9 mouse cellular contexts compared by ENCODE assay signal in the genomic region with DNA sequence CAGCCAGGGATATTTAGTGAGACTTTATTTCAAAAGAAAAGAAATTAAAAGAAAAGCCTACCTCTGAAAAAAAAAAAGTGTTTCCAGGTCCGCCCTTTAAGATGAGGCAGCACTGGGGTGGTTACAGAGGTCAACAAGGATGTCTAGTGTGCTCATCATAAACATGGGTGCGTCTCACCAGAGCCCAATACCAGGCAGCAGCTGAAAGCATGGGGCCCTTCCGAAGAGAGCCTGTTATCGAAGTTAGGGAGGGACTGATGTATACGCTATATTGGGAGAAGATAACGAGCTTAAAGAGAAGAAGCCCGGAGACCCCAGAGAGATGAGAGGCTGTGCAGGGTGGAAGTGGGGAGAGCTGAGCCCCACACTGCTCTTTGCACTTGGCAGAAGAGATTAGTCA. TPM values are rescaled to one million over a fixed set of nuclear protein-coding genes. Genes with fewer than 3 reads are reported as not detected.
DNase-seq lines count a peak whose midpoint lies in the region; ATAC-seq and TF ChIP-seq lines count a peak whose summit lies in the region.
"Had no signal": no experiment of that assay in that cellular context is flagged by ENCODE, and none has a peak within 500 bp of the region (broad histone marks: within the 10 kb centered on the region; RNA-seq: fewer than 3 reads in every experiment).

No protein-coding gene starts in this region.

- peaks cover 15 to 51% of the 10 kb centered on the region in 2 experiments for H3K4me1 ChIP-seq in heart, embryonic 14.5 days (ENCODE audit: control insufficient read depth in 2 of 2, insufficient read depth in 2 of 2, low read length in 2 of 2)
- H3K4me1 ChIP-seq in embryonic fibroblast, embryonic 13.5 days (ENCODE audit: control insufficient read depth, insufficient read depth, low read length) = peaks cover 11% of the 10 kb centered on the region; the same call in 1 of the 2 replicates
- peaks cover 47% of the 10 kb centered on the region for H3K4me1 ChIP-seq in liver, postnatal 0 days (ENCODE audit: insufficient read depth)

- no peak for DNase-seq in heart, postnatal 4 days
- peak; percentile 57 for DNase-seq in CD4-positive, CD25-positive, alpha-beta regulatory T cell, adult 2 months (ENCODE audit: low read depth, low spot score)
- no peak for DNase-seq in liver, postnatal 0 days
- DNase-seq in retina, embryonic 14.5 days (ENCODE audit: low spot score) = no peak
- no peak for DNase-seq in urinary bladder, adult 18-20 months (ENCODE audit: low spot score in 2 of 2)
- DNase-seq in right cerebral cortex, postnatal 36 days (ENCODE audit: low spot score in 2 of 2) = no peak

- no peak for ATAC-seq in heart, embryonic 14.5 days (ENCODE audit: insufficient number of reproducible peaks, insufficient read depth, low FRiP score, low read depth)
- no peak for ATAC-seq in liver, postnatal 0 days

- no peak for TF ChIP-seq CTCF in embryonic fibroblast, embryonic 13.5 days (IDR thresholded peaks at IDR 0.05; ENCODE audit: borderline replicate concordance, insufficient read depth, low read length)
- TF ChIP-seq CTCF in liver, postnatal 0 days (IDR thresholded peaks at IDR 0.05; ENCODE audit: low read depth) = no peak

- no peaks in the 10 kb centered on the region for H3K9me3 ChIP-seq in heart, embryonic 14.5 days (ENCODE audit: control insufficient read depth, low read length)
- no peaks in the 10 kb centered on the region for H3K9me3 ChIP-seq in liver, postnatal 0 days (ENCODE audit: low read length)

- peak overlapping the region; percentile 33 to 99 for H3K4me3 ChIP-seq in heart, embryonic 14.5 days (ENCODE audit: control insufficient read depth in 1 of 2, insufficient read depth in 1 of 2, low read depth in 1 of 2, low read length in 2 of 2)
- H3K4me3 ChIP-seq in embryonic fibroblast, embryonic 13.5 days (ENCODE audit: insufficient read depth, low read length) = peak overlapping the region; percentile 15
- peak overlapping the region; percentile 99 for H3K4me3 ChIP-seq in liver, postnatal 0 days (ENCODE audit: low read depth, low read length)

- peaks cover 4% of the 10 kb centered on the region; the same call in 1 of the 2 replicates for H3K36me3 ChIP-seq in heart, embryonic 14.5 days (ENCODE audit: control insufficient read depth, insufficient read depth, low read length)
- H3K36me3 ChIP-seq in liver, postnatal 0 days (replicated peaks; ENCODE audit: insufficient read depth, low read length) = no peaks in the 10 kb centered on the region; the same call in 1 of the 2 replicates

- no peak for TF ChIP-seq POLR2A in embryonic fibroblast, embryonic 13.5 days (IDR thresholded peaks at IDR 0.05; ENCODE audit: low read depth, low read length)

- TF ChIP-seq EP300 in liver, postnatal 0 days (IDR thresholded peaks at IDR 0.05; ENCODE audit: low read depth) = no peak

- peak overlapping the region; percentile 79 for H3K4me2 ChIP-seq in heart, embryonic 14.5 days (ENCODE audit: low read length)
- H3K4me2 ChIP-seq in liver, postnatal 0 days (ENCODE audit: low read depth, low read length) = peak overlapping the region; percentile 93

- H3K27me3 ChIP-seq in heart, embryonic 14.5 days (ENCODE audit: control insufficient read depth, insufficient read depth, low read length) = no peaks in the 10 kb centered on the region
- no peaks in the 10 kb centered on the region for H3K27me3 ChIP-seq in liver, postnatal 0 days (ENCODE audit: insufficient read depth, low read length)

- 5% methylated on average over 7 of the region's 7 CpGs for WGBS in heart, embryonic 14.5 days
- 16% methylated on average over 7 of the region's 7 CpGs for WGBS in liver, postnatal 0 days (ENCODE audit: insufficient replicate concordance)

- H3K9ac ChIP-seq in heart, embryonic 14.5 days (ENCODE audit: low read length) = peak overlapping the region; percentile 99
- peak overlapping the region; percentile 18 for H3K9ac ChIP-seq in liver, postnatal 0 days (replicated peaks)

- H3K27ac ChIP-seq in heart, embryonic 14.5 days (replicated peaks in 1 of 2; ENCODE audit: control insufficient read depth in 1 of 2, insufficient read depth in 1 of 2, low read depth in 2 of 2, low read length in 2 of 2) = peak overlapping the region; percentile 89 to 90
- H3K27ac ChIP-seq in embryonic fibroblast, embryonic 13.5 days (ENCODE audit: insufficient read depth, low read length) = 0 out of 2 replicates have a peak overlapping the region, but pooled peaks have one; percentile 2
- peak overlapping the region; percentile 41 for H3K27ac ChIP-seq in liver, postnatal 0 days (ENCODE audit: low read depth)

RNA-seq across cellular contexts. Expression of a gene that starts 3.3 kb away (rescaled TPM):
- 351 and 359 TPM in 2 replicates for polyA plus RNA-seq in heart, embryonic 14.5 days (2014; fragmentation: Nextera tagmentation; extraction: Ambion mirVana)
- total RNA-seq in heart, postnatal 4 days (2021) = 100 to 1,000 TPM; 246 to 249 TPM
- polyA plus RNA-seq in embryonic fibroblast, embryonic 13.5 days (2011; ENCODE audit: insufficient read length, low read depth, missing spikeins) = 446 and 515 TPM in 2 replicates
- 238 and 254 TPM in 2 replicates for polyA plus RNA-seq in liver, postnatal 0 days (2015; fragmentation: Nextera tagmentation; extraction: Ambion mirVana)

RNA-seq across cellular contexts. Expression of a gene that starts 39.2 kb away (rescaled TPM):
- polyA plus RNA-seq in heart, embryonic 14.5 days (2014; fragmentation: Nextera tagmentation; extraction: Ambion mirVana) = 0.57 and 0.69 TPM in 2 replicates
- not detected for total RNA-seq in heart, postnatal 4 days (2021)
- 0.92 and 1.3 TPM in 2 replicates for polyA plus RNA-seq in embryonic fibroblast, embryonic 13.5 days (2011; ENCODE audit: insufficient read length, low read depth, missing spikeins)
- polyA plus RNA-seq in liver, postnatal 0 days (2015; fragmentation: Nextera tagmentation; extraction: Ambion mirVana) = 0.20 and 0.22 TPM in 2 replicates

RNA-seq across cellular contexts. Expression of a gene that starts 44.7 kb away (rescaled TPM):
- polyA plus RNA-seq in heart, embryonic 14.5 days (2014; fragmentation: Nextera tagmentation; extraction: Ambion mirVana) = not detected in 2 replicates
- total RNA-seq in heart, postnatal 4 days (2021) = not detected
- polyA plus RNA-seq in embryonic fibroblast, embryonic 13.5 days (2011; ENCODE audit: insufficient read length, low read depth, missing spikeins) = not detected in 2 replicates
- not detected in 2 replicates for polyA plus RNA-seq in liver, postnatal 0 days (2015; fragmentation: Nextera tagmentation; extraction: Ambion mirVana)
- polyA plus RNA-seq: gonadal fat pad, adult 2 months had no signal

RNA-seq across cellular contexts. Expression of a gene that starts 45.4 kb away (rescaled TPM):
- 180 and 187 TPM in 2 replicates for polyA plus RNA-seq in heart, embryonic 14.5 days (2014; fragmentation: Nextera tagmentation; extraction: Ambion mirVana)
- 100 to 1,000 TPM; 103 to 105 TPM for total RNA-seq in heart, postnatal 4 days (2021)
- polyA plus RNA-seq in embryonic fibroblast, embryonic 13.5 days (2011; ENCODE audit: insufficient read length, low read depth, missing spikeins) = 85.7 and 90.3 TPM in 2 replicates
- 105 and 109 TPM in 2 replicates for polyA plus RNA-seq in liver, postnatal 0 days (2015; fragmentation: Nextera tagmentation; extraction: Ambion mirVana)

RNA-seq across cellular contexts. Expression of a gene that starts 45.6 kb away (rescaled TPM):
- polyA plus RNA-seq in heart, embryonic 14.5 days (2014; fragmentation: Nextera tagmentation; extraction: Ambion mirVana) = 320 and 338 TPM in 2 replicates
- 100 to 1,000 TPM; 198 to 211 TPM for total RNA-seq in heart, postnatal 4 days (2021)
- polyA plus RNA-seq in embryonic fibroblast, embryonic 13.5 days (2011; ENCODE audit: insufficient read length, low read depth, missing spikeins) = 19.6 and 21.5 TPM in 2 replicates
- 46.7 and 50.0 TPM in 2 replicates for polyA plus RNA-seq in liver, postnatal 0 days (2015; fragmentation: Nextera tagmentation; extraction: Ambion mirVana)

Comparison
In these comparisons a context has a peak if more than half of its experiments do, and no peak if none do; other contexts are left out.
1. H3K27ac ChIP-seq: peak in every context shown above with its lines; median percentile 90 in heart, embryonic 14.5 days; 41 in liver, postnatal 0 days; 2 in embryonic fibroblast, embryonic 13.5 days.
2. H3K4me3 ChIP-seq: peak in every context shown above with its lines; median percentile 99 in liver, postnatal 0 days; 66 in heart, embryonic 14.5 days; 15 in embryonic fibroblast, embryonic 13.5 days.